Mouse (Mus musculus) MEL (cell line): ENCODE measurements at regions not wholly inside any gene's neighbourhood (a gene's known extent, or its start where the extent isn't known, plus 50 kb on each side); places are given as distances from the start of the nearest gene placed in this dataset.

ENCODE experiments used
- DNase-seq: peaks from one replicate; pipeline ENCODE4 v3.0.0; 2011; ENCODE audit warnings: low read depth, low spot score
- H3K27ac ChIP-seq: 2 replicates; pipeline ENCODE4 v1.5.1; 2012; ENCODE audit warnings: low read depth, mild to moderate bottlenecking, control low read depth, low read length, moderate library complexity; ENCODE audit not compliant: control insufficient read depth
- H3K27me3 ChIP-seq, 2 experiments: fragments of 150-350 bp in 1 of 2; sonication (generic) in 1 of 2; 2 replicates each; pipeline ENCODE4 v1.6.1; 2012; ENCODE audit warnings: low read length in 2 of 2, mild to moderate bottlenecking in 2 of 2, improper control_type of control experiment in 1 of 2, moderate library complexity in 1 of 2; ENCODE audit not compliant: insufficient read depth in 2 of 2, control insufficient read depth in 1 of 2
- H3K36me3 ChIP-seq, 2 experiments: 2 replicates each; pipeline ENCODE4 v1.6.1; 2012 to 2014; ENCODE audit warnings: low read length in 2 of 2, improper control_type of control experiment in 1 of 2, inconsistent platforms in 1 of 2, mild to moderate bottlenecking in 1 of 2; ENCODE audit not compliant: insufficient read depth in 2 of 2, control insufficient read depth in 1 of 2
- H3K4me1 ChIP-seq, 2 experiments: fragments of 150-350 bp in 1 of 2; sonication (generic) in 1 of 2; 2 replicates each; pipeline ENCODE4 v1.6.1; 2012; ENCODE audit warnings: low read length in 2 of 2, improper control_type of control experiment in 1 of 2, mild to moderate bottlenecking in 1 of 2; ENCODE audit not compliant: insufficient read depth in 2 of 2, control insufficient read depth in 1 of 2
- H3K4me3 ChIP-seq, 2 experiments: fragments of 150-350 bp in 1 of 2; sonication (generic) in 1 of 2; 2 replicates each; pipeline ENCODE4 v1.5.1; 2012; ENCODE audit warnings: low read depth in 2 of 2, low read length in 2 of 2, mild to moderate bottlenecking in 2 of 2, moderate library complexity in 2 of 2, control low read depth in 1 of 2, improper control_type of control experiment in 1 of 2; ENCODE audit not compliant: control insufficient read depth in 1 of 2, insufficient read depth in 1 of 2
- H3K79me2 ChIP-seq: 2 replicates; pipeline ENCODE4 v1.6.1; 2012; ENCODE audit warnings: mild to moderate bottlenecking, low read length, moderate library complexity; ENCODE audit not compliant: control insufficient read depth, poor library complexity, insufficient read depth
- H3K9ac ChIP-seq: 2 replicates; pipeline ENCODE4 v1.6.1; 2012; ENCODE audit warnings: low read depth, mild to moderate bottlenecking, control low read depth, low read length, moderate library complexity; ENCODE audit not compliant: control insufficient read depth, poor library complexity, severe bottlenecking
- H3K9me3 ChIP-seq: fragments of 150-350 bp; sonication (generic); replicated peaks from 2 replicates; pipeline ENCODE4 v1.6.1; 2012; ENCODE audit warnings: mild to moderate bottlenecking, low read length, improper control_type of control experiment, moderate library complexity; ENCODE audit not compliant: insufficient read depth
- BHLHE40 ChIP-seq: IDR thresholded peaks from 2 replicates; pipeline ENCODE4 v1.6.1; 2012; ENCODE audit warnings: low read depth, mild to moderate bottlenecking, inconsistent platforms, low read length, improper control_type of control experiment, borderline replicate concordance
- CTCF ChIP-seq, 3 experiments: IDR thresholded peaks in 2 of 3; conservative IDR thresholded peaks in 1 of 3; 2 replicates each; pipeline ENCODE4 v1.5.1; 2011 to 2012; ENCODE audit warnings: low read length in 3 of 3, low read depth in 2 of 3, mild to moderate bottlenecking in 2 of 3, improper control_type of control experiment in 1 of 3, inconsistent platforms in 1 of 3, mixed read lengths in 1 of 3, moderate library complexity in 1 of 3; ENCODE audit not compliant: control insufficient read depth in 1 of 3, insufficient read depth in 1 of 3, poor library complexity in 1 of 3, severe bottlenecking in 1 of 3
- E2F4 ChIP-seq: IDR thresholded peaks from 2 replicates; pipeline ENCODE4 v1.6.1; 2011; ENCODE audit warnings: low read depth, low read length, improper control_type of control experiment, borderline replicate concordance
- ELF1 ChIP-seq: IDR thresholded peaks from 2 replicates; pipeline ENCODE4 v1.6.1; 2014; ENCODE audit warnings: low read depth, mild to moderate bottlenecking, inconsistent platforms, low read length, improper control_type of control experiment, moderate library complexity
- EP300 ChIP-seq, 2 experiments: IDR thresholded peaks; 2 replicates each; pipeline ENCODE4 v1.6.1; 2011; ENCODE audit warnings: improper control_type of control experiment in 2 of 2, low read length in 2 of 2, low read depth in 1 of 2, mild to moderate bottlenecking in 1 of 2
- ETS1 ChIP-seq: IDR thresholded peaks from 2 replicates; pipeline ENCODE4 v1.6.1; 2012; ENCODE audit warnings: low read depth, mild to moderate bottlenecking, inconsistent platforms, low read length, improper control_type of control experiment, moderate library complexity
- GATA1 ChIP-seq: IDR thresholded peaks from 2 replicates; pipeline ENCODE4 v1.6.1; 2011; ENCODE audit warnings: low read depth, low read length, improper control_type of control experiment
- KAT2A ChIP-seq: conservative IDR thresholded peaks from 2 replicates; pipeline ENCODE4 v1.6.1; 2012; ENCODE audit warnings: low read depth, low read length, improper control_type of control experiment, inconsistent platforms
- MAZ ChIP-seq: IDR thresholded peaks from 2 replicates; pipeline ENCODE4 v1.6.1; 2012; ENCODE audit warnings: low read depth, mild to moderate bottlenecking, inconsistent platforms, low read length, improper control_type of control experiment
- MEF2A ChIP-seq: IDR thresholded peaks from 2 replicates; pipeline ENCODE4 v1.6.1; 2014; ENCODE audit warnings: low read depth, mild to moderate bottlenecking, inconsistent platforms, low read length, improper control_type of control experiment; ENCODE audit not compliant: poor library complexity, insufficient replicate concordance, severe bottlenecking; ENCODE audit errors: extremely low read depth
- MYC ChIP-seq: IDR thresholded peaks from 2 replicates; pipeline ENCODE4 v1.6.1; 2011; ENCODE audit warnings: low read depth, mild to moderate bottlenecking, low read length, improper control_type of control experiment, moderate library complexity
- POLR2A ChIP-seq, 2 experiments: IDR thresholded peaks; 2 replicates each; pipeline ENCODE4 v1.6.1; 2011 to 2012; ENCODE audit warnings: low read length in 2 of 2, mild to moderate bottlenecking in 2 of 2, control low read depth in 1 of 2, improper control_type of control experiment in 1 of 2, low read depth in 1 of 2, moderate library complexity in 1 of 2; ENCODE audit not compliant: control insufficient read depth in 1 of 2, insufficient read depth in 1 of 2, poor library complexity in 1 of 2
- POLR2AphosphoS2 ChIP-seq: IDR thresholded peaks from 2 replicates; pipeline ENCODE4 v1.6.1; 2011; ENCODE audit warnings: low read length, improper control_type of control experiment
- POLR2AphosphoS5 ChIP-seq: IDR thresholded peaks from 2 replicates; pipeline ENCODE4 v1.6.1; 2012; ENCODE audit warnings: low read depth, borderline replicate concordance, mild to moderate bottlenecking, inconsistent platforms, low read length, moderate library complexity, mixed read lengths
- RAD21 ChIP-seq: IDR thresholded peaks from 2 replicates; pipeline ENCODE4 v1.6.1; 2011; ENCODE audit warnings: mild to moderate bottlenecking, low read depth, low read length, improper control_type of control experiment
- SMC3 ChIP-seq: IDR thresholded peaks from 2 replicates; pipeline ENCODE4 v1.6.1; 2011; ENCODE audit warnings: low read depth, low read length, improper control_type of control experiment
- TCF12 ChIP-seq: IDR thresholded peaks from 2 replicates; pipeline ENCODE4 v1.6.1; 2014; ENCODE audit warnings: low read depth, mild to moderate bottlenecking, inconsistent platforms, low read length, improper control_type of control experiment, moderate library complexity
- UBTF ChIP-seq: IDR thresholded peaks from 2 replicates; pipeline ENCODE4 v1.6.1; 2012; ENCODE audit warnings: low read depth, mild to moderate bottlenecking, inconsistent platforms, low read length, improper control_type of control experiment, moderate library complexity, borderline replicate concordance; ENCODE audit not compliant: insufficient read depth
- USF1 ChIP-seq: IDR thresholded peaks from 2 replicates; pipeline ENCODE4 v1.6.1; 2014; ENCODE audit warnings: low read depth, mild to moderate bottlenecking, inconsistent platforms, low read length, improper control_type of control experiment, moderate library complexity
- ZC3H11A ChIP-seq: IDR thresholded peaks from 2 replicates; pipeline ENCODE4 v1.6.1; 2012; ENCODE audit warnings: low read depth, mild to moderate bottlenecking, inconsistent platforms, low read length, improper control_type of control experiment
- ZKSCAN1 ChIP-seq: IDR thresholded peaks from 2 replicates; pipeline ENCODE4 v1.6.1; 2012; ENCODE audit warnings: low read depth, mild to moderate bottlenecking, inconsistent platforms, low read length, improper control_type of control experiment, moderate library complexity
- ZMIZ1 ChIP-seq: IDR thresholded peaks from 2 replicates; pipeline ENCODE4 v1.6.1; 2012; ENCODE audit warnings: low read depth, mild to moderate bottlenecking, inconsistent platforms, low read length, improper control_type of control experiment, moderate library complexity
- ZNF384 ChIP-seq: IDR thresholded peaks from 2 replicates; pipeline ENCODE4 v1.6.1; 2012; ENCODE audit warnings: low read depth, mild to moderate bottlenecking, inconsistent platforms, low read length, improper control_type of control experiment

GRCm38 (mm10) chr2:128408718-128409117 is 182.3 kb upstream of the Spdye4c start (continued):
- TF ChIP-seq MEF2A: no peak
- peak; percentile 80 for TF ChIP-seq ZC3H11A
- no peak for TF ChIP-seq BHLHE40
- peak; percentile 81 for TF ChIP-seq RAD21
- no peak for TF ChIP-seq GATA1
- no peak for TF ChIP-seq E2F4
- TF ChIP-seq ZNF384: no peak
- TF ChIP-seq TCF12: no peak
- TF ChIP-seq ZMIZ1: no peak
- no peak for TF ChIP-seq ZKSCAN1
- TF ChIP-seq, all 39 proteins: peak for 4

DNA sequence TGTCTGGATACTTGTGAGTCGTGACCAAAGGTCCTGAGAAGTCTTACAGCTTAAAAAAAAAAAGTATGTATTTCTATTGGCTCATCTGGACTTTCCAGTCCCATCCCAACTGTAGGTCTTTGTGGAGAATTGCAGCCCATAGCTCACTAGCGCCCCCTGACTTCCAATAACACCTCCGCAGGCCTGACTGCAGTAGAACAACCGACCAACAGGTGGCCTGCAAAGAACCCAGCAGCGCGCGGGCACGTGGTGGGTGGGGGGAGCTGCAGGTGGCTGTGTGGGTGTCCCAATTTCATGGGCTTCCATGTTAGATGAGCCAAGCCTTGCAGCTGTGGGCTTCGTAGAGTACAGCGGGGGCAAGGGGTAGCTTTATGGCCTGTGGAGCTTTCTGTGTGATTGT is 178.7 kb upstream of the Spdye4c start:
- Histone ChIP-seq H3K9ac (no peak overlapping the region), H3K4me1 (peaks cover 3 to 18% of the 10 kb centered on the region in 2 experiments), H3K36me3 (peaks cover 0 to 16% of the 10 kb centered on the region in 2 experiments; a peak in 2 of 4 replicates), H3K27ac (no peak overlapping the region), H3K79me2 (no peaks in the 10 kb centered on the region), H3K9me3 (no peaks in the 10 kb centered on the region), H3K27me3 (no peaks in the 10 kb centered on the region), H3K4me3 (no peak overlapping the region)
- TF ChIP-seq MAZ: 0 out of 2 replicates have a peak, but pooled peaks have one; percentile 37
- peak; percentile 24; the same call in 1 of the 2 replicates for TF ChIP-seq ZC3H11A
- peak; percentile 57 for TF ChIP-seq RAD21
- peak; percentile 67 for TF ChIP-seq SMC3
- TF ChIP-seq POLR2AphosphoS5: no peak
- TF ChIP-seq CTCF (IDR thresholded peaks at IDR 0.05 in 2 of 3, conservative IDR thresholded peaks at IDR 0.05 in 1 of 3; ENCODE audit: control insufficient read depth in 1 of 3, insufficient read depth in 1 of 3, low read depth in 2 of 3, low read length in 3 of 3, poor library complexity in 1 of 3, severe bottlenecking in 1 of 3): peak; percentile 78 to 96 (median 84)
- DNase-seq: peak; percentile 69

GRCm38 (mm10) chr2:128412974-128413373 is 178.0 kb upstream of the Spdye4c start:
- H3K4me1 ChIP-seq: peaks cover 3 to 18% of the 10 kb centered on the region in 2 experiments
- TF ChIP-seq BHLHE40: no peak
- TF ChIP-seq ZMIZ1: no peak
- no peak for TF ChIP-seq POLR2A (IDR thresholded peaks at IDR 0.05; ENCODE audit: control insufficient read depth in 1 of 2, insufficient read depth in 1 of 2, low read depth in 1 of 2, low read length in 2 of 2, poor library complexity in 1 of 2)
- TF ChIP-seq MYC: no peak
- no peak for TF ChIP-seq POLR2AphosphoS5
- no peak for TF ChIP-seq CTCF (IDR thresholded peaks at IDR 0.05 in 2 of 3, conservative IDR thresholded peaks at IDR 0.05 in 1 of 3; ENCODE audit: control insufficient read depth in 1 of 3, insufficient read depth in 1 of 3, low read depth in 2 of 3, low read length in 3 of 3, poor library complexity in 1 of 3, severe bottlenecking in 1 of 3)
- no peak for TF ChIP-seq ELF1
- TF ChIP-seq POLR2AphosphoS2: no peak
- no peak for TF ChIP-seq ZC3H11A
- no peak for TF ChIP-seq EP300 (IDR thresholded peaks at IDR 0.05; ENCODE audit: low read depth in 1 of 2, low read length in 2 of 2)
- no peak for TF ChIP-seq USF1
- TF ChIP-seq MAZ: no peak
- TF ChIP-seq KAT2A: no peak
- TF ChIP-seq UBTF: no peak
- no peak for TF ChIP-seq ETS1
- no peaks in the 10 kb centered on the region for H3K9me3 ChIP-seq
- H3K27me3 ChIP-seq: no peaks in the 10 kb centered on the region
- no peak overlapping the region for H3K27ac ChIP-seq
- no peak overlapping the region for H3K9ac ChIP-seq
- H3K79me2 ChIP-seq: no peaks in the 10 kb centered on the region
- H3K36me3 ChIP-seq: peaks cover 0 to 16% of the 10 kb centered on the region in 2 experiments; a peak in 2 of 4 replicates
- DNase-seq: no peak
- no peak overlapping the region for H3K4me3 ChIP-seq
